Mouse (Mus musculus) spleen, postnatal 10 days (tissue): Measurements from ENCODE around the gene Gm17019.
"Not testable (repeated sequence)": the region's sequence is repeated elsewhere in the genome, so short reads cannot be mapped to it uniquely, and the experiment has no call there.

ENCODE experiments used
- DNase-seq, 2 experiments: peaks; one replicate each; pipeline ENCODE4 v3.0.0; 2021 to 2022; ENCODE audit warnings: low spot score in 2 of 2

The Gm17019 gene

DNA sequence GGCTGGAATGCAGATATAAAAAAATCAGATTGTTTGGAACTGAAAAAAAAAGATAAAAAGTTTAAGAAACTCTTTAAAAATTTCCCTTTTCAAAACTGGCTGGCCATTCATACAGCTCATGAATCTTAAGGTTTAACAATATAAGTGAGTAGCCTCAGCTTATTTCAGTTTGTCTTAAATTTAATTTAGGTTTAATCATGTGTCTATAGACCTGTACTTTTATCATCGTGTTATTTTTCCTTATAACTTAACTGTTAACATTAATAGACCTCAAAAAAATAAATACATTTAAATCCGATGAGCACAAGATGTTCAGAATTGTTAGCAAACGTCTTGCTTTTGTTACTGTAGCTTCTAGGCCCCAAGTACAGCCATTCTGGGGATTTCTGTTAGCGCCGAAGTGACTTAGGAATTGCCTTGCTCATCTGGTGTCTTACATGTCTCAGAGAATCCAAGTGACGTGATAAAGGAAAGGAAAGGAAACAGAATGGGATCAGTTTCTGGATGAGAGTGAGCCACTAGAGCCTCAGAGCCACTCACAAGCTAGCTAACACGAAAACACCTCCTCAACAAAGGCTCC lies 36.0 kb downstream of the Gm17019 start:
- not testable (repeated sequence) for DNase-seq

DNA sequence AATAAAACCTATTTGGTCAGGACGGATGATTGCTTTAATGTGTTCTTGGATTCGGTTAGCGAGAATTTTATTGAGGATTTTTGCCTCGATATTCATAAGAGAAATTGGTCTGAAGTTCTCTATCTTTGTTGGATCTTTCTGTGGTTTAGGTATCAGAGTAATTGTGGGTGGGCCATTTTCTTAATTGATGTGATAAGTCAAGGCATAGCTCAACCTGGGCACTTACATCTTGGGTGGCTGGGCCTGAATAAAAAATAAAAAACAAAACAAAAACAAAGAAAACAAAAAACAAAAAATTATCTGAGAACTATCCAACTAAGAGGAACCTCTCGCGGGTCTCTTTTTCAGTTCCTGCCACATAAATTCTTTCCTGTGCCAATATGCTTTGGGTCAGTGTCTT lies 38.7 kb downstream of the Gm17019 start:
- DNase-seq = not testable (repeated sequence)

DNA sequence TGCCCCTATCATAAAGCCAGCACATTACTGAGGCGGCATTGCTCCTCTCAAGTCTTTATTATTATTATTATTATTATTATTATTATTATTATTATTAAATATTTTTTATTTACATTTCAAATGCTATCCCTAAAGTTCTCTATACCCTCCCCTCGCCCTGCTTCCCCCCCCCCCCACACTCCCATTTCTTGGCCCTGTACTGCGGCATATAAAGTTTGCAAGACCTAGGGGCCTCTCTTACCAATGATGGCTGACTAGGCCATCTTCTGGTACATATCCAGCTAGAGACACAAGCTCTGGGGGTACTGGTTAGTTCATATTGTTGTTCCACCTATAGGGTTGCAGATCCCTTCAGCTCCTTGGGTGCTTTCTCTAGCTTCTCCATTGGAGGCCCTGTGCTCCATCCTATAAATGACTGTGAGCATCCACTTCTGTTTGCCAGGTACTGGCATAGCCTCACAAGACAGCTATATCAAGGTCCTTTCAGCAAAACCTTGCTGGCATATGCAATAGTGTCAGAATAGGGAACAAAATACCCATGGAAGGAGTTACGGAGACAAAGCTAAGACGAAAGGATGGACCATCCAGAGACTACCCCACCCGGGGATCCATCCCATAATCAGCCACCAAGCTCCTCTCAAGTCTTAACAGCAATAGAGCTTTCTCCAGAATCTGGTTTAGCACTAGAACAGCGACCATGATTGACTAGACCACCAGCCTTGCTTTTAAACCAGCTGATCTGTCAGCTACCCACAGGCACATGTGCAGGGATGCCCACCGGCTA lies 42.2 kb downstream of the Gm17019 start:
- DNase-seq = not testable (repeated sequence)

DNA sequence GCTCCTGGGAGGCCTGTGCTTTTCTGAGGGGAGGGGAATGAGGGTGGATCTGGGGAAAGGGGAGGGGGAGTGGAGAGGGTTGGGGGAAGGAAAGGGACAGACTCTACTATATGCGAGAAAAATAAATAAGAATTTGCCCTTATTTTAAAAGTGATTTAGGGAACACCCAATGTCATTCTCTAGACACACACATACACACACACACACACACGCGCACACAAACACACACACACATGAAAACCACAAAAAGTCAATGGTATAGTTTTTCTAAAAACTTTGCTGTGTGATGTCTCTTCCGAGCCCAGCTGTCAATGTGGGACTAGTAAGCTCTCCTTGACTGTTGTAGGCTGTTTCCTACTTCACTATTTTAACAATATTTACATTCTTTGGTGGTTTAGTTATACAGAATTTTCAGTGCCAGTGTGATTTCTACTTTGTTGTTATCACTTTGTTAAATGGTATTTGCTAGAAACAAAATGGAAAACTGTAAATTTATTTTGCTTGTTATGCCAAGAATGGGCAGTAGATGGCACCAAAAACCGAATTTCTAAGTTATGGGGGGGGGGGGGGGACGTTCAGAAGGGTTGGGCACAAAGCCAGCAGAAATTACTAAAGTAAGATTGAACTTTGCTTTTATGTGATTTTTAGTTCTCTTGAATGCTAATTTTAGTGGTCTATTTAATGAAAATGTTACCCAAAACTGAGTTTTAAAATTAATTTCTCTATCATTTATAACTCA lies 46.0 kb downstream of the Gm17019 start:
- not testable (repeated sequence) for DNase-seq
